Mouse (Mus musculus) thymus, postnatal 14 days (tissue): Measurements from ENCODE around the gene Rpl9.

Experiments
- DNase-seq: peaks from one replicate; pipeline ENCODE4 v3.0.0; 2021

Gene Rpl9

GRCm38 (mm10) chr5:65390648-65391644 is at the start of gene Rpl9, which contains the start of gene Lias:
TSS of gene Rpl9 (minus strand) at chr5:65391444.
TSS of gene Lias (plus strand) at chr5:65391497.
- DNase-seq: peak; percentile 99

- DNase-seq: no peak
Measured at GRCm38 (mm10) chr5:65438041-65438440, 46.8 kb upstream of the Rpl9 start.

GRCm38 (mm10) chr5:65435806-65436561 is 44.7 kb upstream of the Rpl9 start, which contains the start of gene Ugdh:
TSS of gene Ugdh (minus strand) at chr5:65435949.
- DNase-seq: peak; percentile 98

- no peak for DNase-seq
Measured at GRCm38 (mm10) chr5:65435363-65435805, 44.1 kb upstream of the Rpl9 start.

- peak; percentile 4 for DNase-seq
Measured at GRCm38 (mm10) chr5:65434471-65435362, 43.5 kb upstream of the Rpl9 start.

GRCm38 (mm10) chr5:65429441-65429840 is 38.2 kb upstream of the Rpl9 start:
- no peak for DNase-seq

GRCm38 (mm10) chr5:65428321-65428720 is 37.1 kb upstream of the Rpl9 start:
- no peak for DNase-seq

- DNase-seq: no peak
Measured at GRCm38 (mm10) chr5:65425251-65425650, 34.0 kb upstream of the Rpl9 start.

GRCm38 (mm10) chr5:65424215-65424614 is 33.0 kb upstream of the Rpl9 start:
- no peak for DNase-seq

GRCm38 (mm10) chr5:65422803-65423202 is 31.6 kb upstream of the Rpl9 start:
- no peak for DNase-seq

GRCm38 (mm10) chr5:65420822-65421221 is 29.6 kb upstream of the Rpl9 start:
- no peak for DNase-seq

- DNase-seq: no peak
Measured at GRCm38 (mm10) chr5:65419136-65419535, 27.9 kb upstream of the Rpl9 start.

- DNase-seq: no peak
Measured at GRCm38 (mm10) chr5:65415653-65416458, 24.6 kb upstream of the Rpl9 start.

GRCm38 (mm10) chr5:65407989-65408388 is 16.7 kb upstream of the Rpl9 start:
- no peak for DNase-seq

- DNase-seq: peak; percentile 75
Measured at GRCm38 (mm10) chr5:65401251-65401994, 10.2 kb upstream of the Rpl9 start.

- DNase-seq: no peak
Measured at GRCm38 (mm10) chr5:65394425-65394824, 3.2 kb upstream of the Rpl9 start.

GRCm38 (mm10) chr5:65391753-65392152 is 509 bp upstream of the Rpl9 start:
- no peak for DNase-seq

GRCm38 (mm10) chr5:65387008-65387867 is 4.0 kb downstream of the Rpl9 start:
- DNase-seq: no peak

GRCm38 (mm10) chr5:65385704-65386103 is 5.5 kb downstream of the Rpl9 start:
- DNase-seq: no peak

- DNase-seq: no peak
Measured at GRCm38 (mm10) chr5:65374746-65375145, 16.5 kb downstream of the Rpl9 start.
